Mouse (Mus musculus) lung, adult 2 months (tissue): ENCODE results near the gene Slc37a2.

Experiments used
- CTCF ChIP-seq: fragments of 200-500 bp; IDR thresholded peaks from 2 replicates; pipeline ENCODE4 v1.5.1; 2011; ENCODE audit warnings: mild to moderate bottlenecking, low read length, control low read depth; ENCODE audit not compliant: insufficient read depth
- POLR2A ChIP-seq: fragments of 200-500 bp; IDR thresholded peaks from 2 replicates; pipeline ENCODE4 v1.6.1; 2011; ENCODE audit warnings: low read depth, mild to moderate bottlenecking, control low read depth, low read length, borderline replicate concordance; ENCODE audit errors: extremely low read depth

GRCm38 (mm10) chr9:37200414-37200813, 55.1 kb downstream of the Slc37a2 start:
- TF ChIP-seq CTCF (no peak), POLR2A (no peak)
